Mouse (Mus musculus): ENCODE data around the gene Gm20873. TPM values are rescaled to one million over a fixed set of nuclear protein-coding genes. Genes with fewer than 3 reads are reported as not detected.
"Not testable (repeated sequence)": the region's sequence is repeated elsewhere in the genome, so short reads cannot be mapped to it uniquely, and the experiment has no call there.

Gm20873 gene
- total RNA-seq (2014; rRNA removed) = not detected in 2 replicates
- not detected in 2 replicates for polyA plus RNA-seq (2015; fragmentation: Nextera tagmentation; extraction: Ambion mirVana)

- H3K4me2 ChIP-seq (ENCODE audit: low read depth, low read length, poor library complexity, severe bottlenecking); ATAC-seq (ENCODE audit: low FRiP score); DNase-seq (ENCODE audit: low spot score): not testable (repeated sequence)
These were observed at the start of gene Gm20873 for GRCm38 (mm10) chrY:6266798-6267197. Gene Gm20873, plus strand, starts transcription at chrY:6267098.

GRCm38 (mm10) chrY:6237895-6238294 is 29.0 kb upstream of the Gm20873 start, which contains the start of gene Gm21746:
Gene Gm21746, minus strand, starts transcription at chrY:6237995.
- H3K27me3 ChIP-seq (ENCODE audit: insufficient read depth, low read length); H3K36me3 ChIP-seq (ENCODE audit: insufficient read depth, low read length); H3K4me3 ChIP-seq (ENCODE audit: low read depth, low read length); H3K9ac ChIP-seq (replicated peaks; ENCODE audit: low read length, poor library complexity, severe bottlenecking); H3K27ac ChIP-seq (ENCODE audit: low read depth, low read length); H3K4me2 ChIP-seq (ENCODE audit: low read depth, low read length, poor library complexity, severe bottlenecking); DNase-seq (ENCODE audit: low spot score); H3K9me3 ChIP-seq (ENCODE audit: low read length); ATAC-seq (ENCODE audit: low FRiP score); H3K4me1 ChIP-seq (ENCODE audit: insufficient read depth, low read length): not testable (repeated sequence)
- 71% methylated on average over 2 of the region's 3 CpGs for WGBS

More at GRCm38 (mm10) chrY:6266798-6267197, at the start of gene Gm20873:
- not testable (repeated sequence) for H3K4me3 ChIP-seq (ENCODE audit: low read depth, low read length); H3K36me3 ChIP-seq (ENCODE audit: insufficient read depth, low read length); H3K9me3 ChIP-seq (ENCODE audit: low read length); H3K27ac ChIP-seq (ENCODE audit: low read depth, low read length); H3K4me1 ChIP-seq (ENCODE audit: insufficient read depth, low read length); H3K27me3 ChIP-seq (ENCODE audit: insufficient read depth, low read length); H3K9ac ChIP-seq (replicated peaks; ENCODE audit: low read length, poor library complexity, severe bottlenecking)

Other genes with a start within 250 kb of the Gm20873 start
- not detected in 2 replicates for gene Gm21746, start 29.1 kb upstream of the Gm20873 start, total RNA-seq (2014; rRNA removed)
- gene Gm21746, start 29.1 kb upstream of the Gm20873 start, polyA plus RNA-seq (2015; fragmentation: Nextera tagmentation; extraction: Ambion mirVana) = not detected in 2 replicates

All from midbrain, postnatal 0 days (tissue).